Mouse (Mus musculus): ENCODE data around the gene Fgfr2. TPM values are rescaled to one million over a fixed set of nuclear protein-coding genes. Genes with fewer than 3 reads are reported as not detected.

The Fgfr2 gene
- polyA plus RNA-seq, 1 experiment: 0.17 TPM

DNA sequence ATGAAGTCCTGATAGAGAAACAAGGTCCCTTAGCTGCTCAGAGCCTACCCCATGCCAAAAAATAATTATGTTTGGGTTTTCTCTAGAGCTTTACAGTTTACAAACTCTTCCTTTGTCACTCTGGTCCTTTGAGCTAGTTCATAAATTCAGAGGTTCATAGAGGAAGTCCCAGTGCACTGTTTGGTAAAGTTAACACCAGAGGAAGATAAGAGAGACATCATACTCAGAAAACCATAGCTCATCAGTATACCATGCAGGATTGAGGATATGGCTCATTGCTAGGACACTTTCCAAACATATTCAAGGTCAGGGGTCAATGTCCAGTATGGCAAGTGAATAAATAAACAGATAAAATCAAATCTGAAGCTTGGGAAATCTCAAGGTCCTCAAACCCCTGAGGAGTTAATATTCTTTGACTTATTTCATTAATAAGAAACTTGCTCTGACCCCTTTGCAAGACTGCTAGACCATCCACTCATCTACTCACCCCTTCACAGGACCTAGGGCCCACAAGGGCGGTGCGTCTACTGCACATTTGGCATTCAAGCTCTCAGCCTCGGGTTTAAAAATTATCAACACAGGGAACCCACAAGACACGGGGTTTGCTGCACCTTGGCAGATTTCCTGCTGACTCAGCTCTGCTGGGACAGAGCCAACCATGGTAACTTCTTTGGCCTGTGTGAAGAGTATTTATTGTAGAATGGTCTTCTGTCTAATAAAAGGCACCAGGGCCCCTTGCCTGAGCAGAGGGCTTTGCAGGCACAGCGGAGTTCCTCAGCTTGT, 797.4 kb downstream of the Fgfr2 start:
- no peaks in the 10 kb centered on the region for H3K27me3 ChIP-seq (ENCODE audit: control insufficient read depth, insufficient read depth, insufficient read length)
- no peak overlapping the region for H3K4me3 ChIP-seq
- no peaks in the 10 kb centered on the region for H3K36me3 ChIP-seq (ENCODE audit: control insufficient read depth, insufficient read depth)
- H3K4me2 ChIP-seq (ENCODE audit: low read depth): peak overlapping the region; percentile 18
- TF ChIP-seq MYOG (IDR thresholded peaks at IDR 0.05; ENCODE audit: control insufficient read depth in 1 of 3, insufficient read depth in 1 of 3, insufficient read length in 2 of 3, low read depth in 2 of 3) (peak in 1 of 3 experiments; percentile 12), SRF (IDR thresholded peaks at IDR 0.05; ENCODE audit: control insufficient read depth, insufficient read length, low read depth) (no peak)
- no peak overlapping the region for H3ac ChIP-seq (ENCODE audit: control insufficient read depth, insufficient read length)
- no peaks in the 10 kb centered on the region for H3K79me2 ChIP-seq (ENCODE audit: control insufficient read depth, insufficient read depth)

DNA sequence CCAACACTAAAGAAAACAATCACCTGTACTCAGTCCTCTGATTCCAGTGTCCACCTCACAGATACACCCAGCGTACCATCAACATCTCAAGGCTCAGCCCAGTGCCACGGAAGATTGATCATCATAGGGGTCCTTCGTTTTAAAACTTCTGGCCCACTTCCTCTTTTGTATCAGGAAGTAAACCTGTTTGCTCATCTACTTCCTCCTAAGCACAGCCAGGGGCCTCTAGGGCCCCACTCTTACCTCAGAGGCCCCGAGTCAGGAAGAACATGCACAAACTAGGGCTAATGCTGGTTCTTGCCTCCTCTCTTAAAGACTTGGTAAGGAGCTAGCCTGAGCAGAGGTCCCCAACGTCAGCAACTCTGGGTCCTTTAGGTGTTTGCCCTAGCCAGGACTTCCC, 799.7 kb downstream of the Fgfr2 start:
- Histone ChIP-seq H3K4me3 (no peak overlapping the region), H3K4me2 (ENCODE audit: low read depth) (no peak overlapping the region), H3K36me3 (ENCODE audit: control insufficient read depth, insufficient read depth) (no peaks in the 10 kb centered on the region), H3ac (ENCODE audit: control insufficient read depth, insufficient read length) (no peak overlapping the region), H3K27me3 (ENCODE audit: control insufficient read depth, insufficient read depth, insufficient read length) (no peaks in the 10 kb centered on the region), H3K79me2 (ENCODE audit: control insufficient read depth, insufficient read depth) (no peaks in the 10 kb centered on the region)
- TF ChIP-seq MYOD1 (IDR thresholded peaks at IDR 0.05; ENCODE audit: control insufficient read depth in 1 of 3, insufficient read length in 2 of 3, low read depth in 2 of 3) (no peak), E2F4 (IDR thresholded peaks at IDR 0.05; ENCODE audit: insufficient read depth) (no peak), TCF3 (IDR thresholded peaks at IDR 0.05; ENCODE audit: insufficient read length, low read depth) (no peak), POLR2A (IDR thresholded peaks at IDR 0.05; ENCODE audit: insufficient read length, low read depth) (no peak), TCF12 (IDR thresholded peaks at IDR 0.05; ENCODE audit: insufficient read depth, poor library complexity, severe bottlenecking) (no peak), MAX (IDR thresholded peaks at IDR 0.05; ENCODE audit: low read depth) (no peak), CEBPB (IDR thresholded peaks at IDR 0.05; ENCODE audit: insufficient read depth, poor library complexity, severe bottlenecking) (no peak)

DNA sequence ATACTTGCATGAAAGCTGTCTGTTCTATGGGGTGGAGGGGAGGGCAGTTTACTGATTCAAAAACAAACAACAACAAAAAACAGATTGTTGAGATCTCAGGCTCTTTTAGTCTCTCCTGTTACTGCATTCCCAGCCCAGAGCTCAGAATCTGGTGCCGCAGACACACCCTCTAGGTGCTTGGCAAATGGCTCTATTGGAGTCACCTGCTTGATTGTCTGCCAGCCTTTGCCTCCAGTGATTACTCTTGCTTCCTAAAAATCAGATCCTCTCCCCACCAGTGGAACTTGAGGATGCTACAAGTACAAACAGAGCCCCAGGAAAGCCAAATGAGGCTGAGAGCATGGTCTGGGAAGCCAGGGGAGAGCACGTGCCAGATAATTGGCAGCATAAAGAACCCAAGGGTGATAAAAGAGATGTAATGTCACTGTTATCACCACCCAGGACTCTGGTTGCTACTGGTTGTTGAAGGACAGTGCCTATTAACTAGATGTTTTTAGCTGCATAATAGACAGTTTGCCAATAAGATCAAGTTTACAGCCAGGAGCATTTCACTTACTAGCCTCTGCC, 801.7 kb downstream of the Fgfr2 start:
- no peak overlapping the region for H3K4me2 ChIP-seq (ENCODE audit: low read depth)
- no peaks in the 10 kb centered on the region for H3K79me2 ChIP-seq (ENCODE audit: control insufficient read depth, insufficient read depth)
- no peaks in the 10 kb centered on the region for H3K36me3 ChIP-seq (ENCODE audit: control insufficient read depth, insufficient read depth)
- H3ac ChIP-seq (ENCODE audit: control insufficient read depth, insufficient read length): no peak overlapping the region
- no peak for TF ChIP-seq E2F4 (IDR thresholded peaks at IDR 0.05; ENCODE audit: insufficient read depth)
- TF ChIP-seq TCF3 (IDR thresholded peaks at IDR 0.05; ENCODE audit: insufficient read length, low read depth): no peak
- no peak for TF ChIP-seq MYOD1 (IDR thresholded peaks at IDR 0.05; ENCODE audit: control insufficient read depth in 1 of 3, insufficient read length in 2 of 3, low read depth in 2 of 3)
- no peak for TF ChIP-seq SRF (IDR thresholded peaks at IDR 0.05; ENCODE audit: control insufficient read depth, insufficient read length, low read depth)
- no peak for TF ChIP-seq MAX (IDR thresholded peaks at IDR 0.05; ENCODE audit: low read depth)
- TF ChIP-seq TCF12 (IDR thresholded peaks at IDR 0.05; ENCODE audit: insufficient read depth, poor library complexity, severe bottlenecking): no peak
- H3K4me3 ChIP-seq: no peak overlapping the region
- H3K27me3 ChIP-seq (ENCODE audit: control insufficient read depth, insufficient read depth, insufficient read length): no peaks in the 10 kb centered on the region

DNA sequence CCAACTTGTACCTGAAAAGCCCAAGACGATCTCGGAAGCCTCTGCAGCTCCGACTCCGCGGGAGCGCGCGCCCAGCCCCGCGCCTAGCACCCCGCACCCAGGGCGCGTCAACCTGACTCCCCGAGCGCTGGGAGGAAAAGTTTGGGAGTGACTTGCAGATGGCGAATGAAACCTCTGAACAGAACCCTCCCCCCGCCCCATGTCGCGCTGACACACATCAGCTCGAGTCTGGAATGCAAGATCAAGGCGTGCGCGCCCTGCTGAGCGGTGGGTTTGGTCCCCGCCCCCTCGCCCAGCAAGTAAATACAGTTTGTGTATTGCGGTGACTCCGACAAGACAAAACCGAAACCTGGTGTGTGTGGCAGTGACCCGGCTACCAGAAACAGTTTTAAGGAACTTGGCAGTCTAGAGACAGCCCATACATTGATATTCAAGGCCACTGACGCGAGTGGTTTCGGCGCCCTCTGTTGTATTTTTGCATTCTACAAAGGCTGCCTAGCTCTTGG, 806.1 kb downstream of the Fgfr2 start, which contains the start of gene Chst15:
Chst15 (minus strand) TSS at position 193 of the 506 bp plus-strand sequence.
- no peak for TF ChIP-seq MAX (IDR thresholded peaks at IDR 0.05; ENCODE audit: low read depth)
- peak; percentile 23 for TF ChIP-seq POLR2A (IDR thresholded peaks at IDR 0.05; ENCODE audit: insufficient read length, low read depth)
- TF ChIP-seq REST (IDR thresholded peaks at IDR 0.05; ENCODE audit: insufficient read depth, insufficient read length): no peak
- no peak for TF ChIP-seq CEBPB (IDR thresholded peaks at IDR 0.05; ENCODE audit: insufficient read depth, poor library complexity, severe bottlenecking)
- no peak for TF ChIP-seq E2F4 (IDR thresholded peaks at IDR 0.05; ENCODE audit: insufficient read depth)
- no peak for TF ChIP-seq TCF12 (IDR thresholded peaks at IDR 0.05; ENCODE audit: insufficient read depth, poor library complexity, severe bottlenecking)
- peak; percentile 47 for TF ChIP-seq POLR2AphosphoS2 (IDR thresholded peaks at IDR 0.05; ENCODE audit: insufficient read length, low read depth)
- no peak for TF ChIP-seq USF1 (IDR thresholded peaks at IDR 0.05; ENCODE audit: low read depth)
- TF ChIP-seq TCF3 (IDR thresholded peaks at IDR 0.05; ENCODE audit: insufficient read length, low read depth): no peak
- peak in 1 of 3 experiments; percentile 43 for TF ChIP-seq MYOG (IDR thresholded peaks at IDR 0.05; ENCODE audit: control insufficient read depth in 1 of 3, insufficient read depth in 1 of 3, insufficient read length in 2 of 3, low read depth in 2 of 3)
- TF ChIP-seq SRF (IDR thresholded peaks at IDR 0.05; ENCODE audit: control insufficient read depth, insufficient read length, low read depth): no peak
- peak in 1 of 3 experiments; percentile 33 for TF ChIP-seq MYOD1 (IDR thresholded peaks at IDR 0.05; ENCODE audit: control insufficient read depth in 1 of 3, insufficient read length in 2 of 3, low read depth in 2 of 3)
- H3K36me3 ChIP-seq (ENCODE audit: control insufficient read depth, insufficient read depth): no peaks in the 10 kb centered on the region
- peak within 1 kb of the TSS; percentile 92 for H3K4me3 ChIP-seq
- H3ac ChIP-seq (ENCODE audit: control insufficient read depth, insufficient read length): peak within 1 kb of the TSS; percentile 58
- peak within 1 kb of the TSS; percentile 88 for H3K4me2 ChIP-seq (ENCODE audit: low read depth)
- H3K79me2 ChIP-seq (ENCODE audit: control insufficient read depth, insufficient read depth): peaks cover 33% of the 10 kb centered on the region
- H3K27me3 ChIP-seq (ENCODE audit: control insufficient read depth, insufficient read depth, insufficient read length): no peaks in the 10 kb centered on the region
